Mouse (Mus musculus): ENCODE results near the gene Cd68.

- TF ChIP-seq CTCF (IDR thresholded peaks at IDR 0.05; ENCODE audit: borderline replicate concordance, insufficient read depth, low read depth, low read length): no peak
- TF ChIP-seq POLR2A (IDR thresholded peaks at IDR 0.05; ENCODE audit: borderline replicate concordance, insufficient read depth, low read length): no peak
Measured at GRCm38 (mm10) chr11:69684936-69685335, 19.0 kb upstream of the Cd68 start.

Data from cerebellum, adult 2 months (tissue).